Mouse (Mus musculus): ENCODE data around the gene Zfp39.

Gene Zfp39

DNA sequence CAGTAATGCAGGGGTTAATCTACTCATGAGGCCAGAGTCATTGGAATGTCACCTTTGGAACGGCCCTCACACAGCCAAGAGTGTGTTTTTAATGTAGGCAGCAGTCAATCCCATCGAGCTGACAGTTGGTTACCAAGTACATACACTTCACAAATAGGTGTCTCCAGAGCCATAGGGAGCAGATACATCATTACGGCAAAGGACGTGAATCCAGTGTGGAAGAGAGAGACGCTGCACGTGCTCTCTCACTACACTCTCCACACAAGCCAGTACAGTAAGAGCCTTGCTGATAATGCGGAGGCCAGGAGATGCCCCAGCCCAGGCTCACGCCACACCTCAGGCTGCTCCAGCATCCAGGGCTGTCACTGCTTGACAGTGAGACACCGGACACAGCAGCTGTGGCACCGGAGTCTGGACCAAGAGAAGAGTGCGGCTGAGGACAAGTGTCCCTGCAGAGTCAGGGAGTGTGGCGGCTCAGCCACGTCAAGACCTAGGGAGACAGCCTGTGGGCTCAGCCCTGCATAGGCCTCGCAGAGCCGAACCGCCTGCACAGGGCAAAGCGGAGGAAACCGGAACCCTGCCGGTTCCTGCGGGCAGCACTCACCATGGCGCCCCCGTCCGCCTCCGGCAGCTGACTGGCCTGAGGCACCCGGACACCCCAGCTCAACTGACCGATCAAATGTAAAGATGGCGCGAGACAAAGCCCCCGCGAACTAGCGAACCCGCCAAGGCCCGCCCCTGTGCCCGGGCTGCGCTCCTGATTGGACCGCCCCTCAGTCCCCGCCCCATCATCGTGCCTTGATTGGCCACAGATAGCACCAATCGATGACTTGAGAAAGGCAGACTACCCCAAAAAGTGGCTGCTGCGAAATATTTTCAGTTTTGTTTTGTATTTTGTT lies at the start of gene Zfp39:
TSS of gene Zfp39 (minus strand) at position 715 of the 899 bp plus-strand sequence.
- peak; percentile 98 for DNase-seq

DNA sequence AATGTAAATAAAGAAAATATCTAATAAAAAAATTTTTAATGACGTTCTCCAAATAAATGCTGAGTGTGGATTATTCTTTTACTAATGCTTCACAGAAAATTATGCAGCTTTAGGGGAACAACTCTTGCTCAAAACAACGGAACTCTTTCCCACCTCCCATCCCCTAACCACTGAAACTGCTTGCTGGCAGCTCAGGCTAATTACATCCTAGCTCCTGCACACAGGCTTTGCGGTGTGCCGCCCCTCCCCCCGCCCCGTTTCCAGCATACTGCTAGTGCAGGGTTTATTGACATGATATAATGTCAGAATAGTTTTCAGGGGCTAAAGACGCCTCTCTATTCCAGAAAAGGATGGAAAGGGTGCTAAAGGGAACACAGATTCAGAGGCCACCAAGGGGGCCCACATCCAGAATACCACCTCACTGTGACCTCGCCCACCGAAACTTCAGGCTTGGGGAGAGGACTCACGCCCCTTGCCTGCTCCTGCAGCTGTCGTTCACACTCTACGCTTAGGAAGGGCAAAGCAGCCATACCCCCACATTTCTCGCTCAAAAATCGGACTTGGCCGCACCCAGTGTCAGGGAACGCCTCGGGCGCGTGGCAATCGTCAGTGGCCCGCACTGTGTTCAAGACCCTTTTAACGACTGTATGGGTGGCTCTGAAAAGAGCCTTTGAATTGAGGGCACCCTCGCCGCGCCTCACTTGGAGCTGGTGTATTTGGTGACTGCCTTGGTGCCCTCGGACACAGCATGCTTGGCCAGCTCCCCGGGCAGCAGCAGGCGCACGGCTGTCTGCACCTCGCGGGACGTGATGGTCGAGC lies 49.5 kb upstream of the Zfp39 start:
- no peak for DNase-seq

DNA sequence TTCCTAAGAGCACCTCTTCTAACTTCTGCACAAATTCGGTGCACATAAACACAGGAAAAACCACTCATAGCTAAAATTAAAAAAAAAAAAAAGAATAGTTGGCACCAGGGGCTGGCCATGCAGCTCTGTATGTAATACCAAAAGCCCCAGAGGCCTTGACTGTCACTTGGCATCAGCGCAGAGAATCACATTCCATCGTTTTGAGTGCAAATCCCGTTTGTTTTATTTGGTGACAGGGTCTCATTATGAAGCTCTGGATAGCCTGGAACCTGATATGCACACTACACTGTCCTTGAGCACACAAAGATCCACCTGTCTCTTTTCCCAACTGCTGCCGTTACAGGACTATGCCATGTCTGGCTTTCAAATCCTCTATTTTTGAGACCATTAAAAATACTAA lies 47.2 kb upstream of the Zfp39 start:
- no peak for DNase-seq

DNA sequence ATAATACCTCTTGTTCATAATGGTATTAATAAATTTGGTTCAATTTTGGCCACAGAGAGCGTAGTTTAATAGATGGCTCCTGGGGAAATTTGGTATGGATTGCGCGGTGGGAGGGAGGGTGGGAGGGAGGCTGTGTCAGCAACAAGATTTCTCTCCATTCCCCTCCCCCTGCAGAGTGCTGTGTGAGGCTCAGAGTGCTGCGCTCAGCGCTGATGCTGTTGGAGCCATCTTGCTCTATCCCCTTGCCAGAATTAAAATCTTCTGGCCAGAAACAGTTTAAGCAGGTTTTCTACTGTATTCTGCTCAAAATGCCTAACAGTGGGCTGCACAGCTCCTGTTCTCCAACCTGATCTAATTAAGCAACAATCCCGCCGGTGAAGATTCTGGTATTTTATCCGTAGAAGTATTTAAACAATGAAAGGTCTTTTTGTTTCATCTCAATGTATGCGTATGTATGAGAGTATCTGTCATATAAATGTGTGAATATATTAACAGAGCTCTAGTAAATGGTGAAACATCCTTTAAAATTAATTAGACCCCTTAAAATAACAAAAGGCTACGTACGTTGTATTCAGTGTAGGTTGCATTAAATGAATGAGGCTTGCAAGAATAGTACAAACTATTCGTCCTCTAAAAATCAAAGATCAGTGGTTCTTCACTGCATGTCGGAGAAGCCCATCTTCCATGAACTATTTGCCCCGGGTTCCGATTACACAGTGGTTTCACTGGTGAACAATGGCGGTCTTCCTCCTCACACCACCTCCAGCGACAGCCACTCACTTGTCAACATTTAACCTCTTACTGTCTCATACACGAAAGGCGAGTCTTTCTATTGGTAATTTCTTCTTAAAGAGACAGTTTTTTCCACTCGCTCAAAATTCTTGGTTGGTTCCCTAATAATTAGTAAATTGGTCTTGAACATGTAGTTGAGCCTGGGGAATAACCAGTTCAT lies 45.7 kb upstream of the Zfp39 start:
- no peak for DNase-seq

DNA sequence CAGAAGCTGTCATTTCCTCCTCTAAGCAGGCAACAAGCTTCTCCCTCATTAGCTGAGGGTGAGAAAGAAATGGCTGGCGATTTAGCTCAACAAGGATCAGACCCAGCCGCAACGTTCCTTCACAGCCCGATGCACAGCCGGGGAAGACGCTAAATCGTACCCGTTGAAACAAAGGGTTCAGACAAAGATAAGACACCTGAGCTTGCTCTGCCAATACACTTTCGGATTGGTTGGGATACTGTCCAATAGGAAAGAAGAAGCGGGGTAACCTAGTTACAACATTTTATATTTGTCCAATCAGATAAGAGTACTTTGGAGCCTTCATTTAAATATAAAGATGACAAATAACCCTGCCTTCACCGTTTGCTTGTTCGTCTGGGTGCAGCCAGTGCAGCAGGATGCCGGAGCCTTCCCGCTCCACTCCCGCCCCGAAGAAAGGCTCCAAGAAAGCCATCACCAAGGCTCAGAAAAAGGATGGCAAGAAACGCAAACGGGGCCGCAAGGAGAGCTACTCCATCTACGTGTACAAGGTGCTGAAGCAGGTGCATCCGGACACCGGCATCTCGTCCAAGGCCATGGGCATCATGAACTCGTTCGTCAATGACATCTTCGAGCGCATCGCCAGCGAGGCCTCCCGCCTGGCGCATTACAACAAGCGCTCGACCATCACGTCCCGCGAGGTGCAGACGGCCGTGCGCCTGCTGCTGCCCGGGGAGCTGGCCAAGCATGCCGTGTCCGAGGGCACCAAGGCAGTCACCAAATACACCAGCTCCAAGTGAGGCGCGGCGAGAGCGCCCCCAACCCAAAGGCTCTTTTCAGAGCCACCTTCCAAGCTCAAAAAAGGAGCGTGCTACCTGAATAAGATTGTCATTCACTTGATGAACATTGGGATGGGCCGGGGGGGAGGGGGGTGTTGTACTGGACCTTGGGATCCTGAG lies 44.8 kb upstream of the Zfp39 start, which contains the start of gene Hist3h2ba:
TSS of gene Hist3h2ba (plus strand) at position 379 of the 938 bp plus-strand sequence.
- DNase-seq: peak; percentile 49

DNA sequence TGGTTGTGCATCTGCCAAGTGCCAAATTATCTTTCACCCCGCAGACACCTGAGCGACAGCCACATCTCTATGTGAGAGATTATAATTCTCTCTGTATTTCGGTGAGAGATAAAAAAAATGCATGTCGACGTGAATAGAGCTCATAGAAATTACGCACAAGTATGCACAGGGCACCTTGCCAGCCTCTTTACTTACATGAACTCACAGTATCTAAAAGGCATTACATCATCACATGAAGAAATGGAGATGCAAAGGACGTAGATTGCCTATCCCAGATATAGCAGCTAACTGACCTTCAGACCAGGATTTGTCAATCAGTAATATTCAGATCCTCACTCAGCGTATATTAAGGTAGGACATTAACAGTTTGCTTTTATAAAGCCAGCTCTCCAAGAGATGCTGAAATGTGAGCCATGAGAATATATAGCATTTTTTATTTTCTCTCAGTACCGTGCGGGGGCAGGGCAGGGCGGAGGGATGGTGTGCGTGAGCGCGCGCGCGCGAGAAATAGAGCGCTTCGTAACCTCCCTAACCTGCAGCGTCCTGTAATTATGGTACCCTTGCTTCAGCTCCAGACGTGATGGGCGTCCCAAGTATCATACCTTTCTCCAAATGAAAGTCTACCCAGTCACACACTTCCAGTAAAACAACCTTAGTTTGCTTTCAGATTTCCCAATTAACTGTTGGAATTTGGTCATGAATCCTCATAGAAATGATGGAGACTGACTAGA lies 43.9 kb upstream of the Zfp39 start:
- no peak for DNase-seq

DNA sequence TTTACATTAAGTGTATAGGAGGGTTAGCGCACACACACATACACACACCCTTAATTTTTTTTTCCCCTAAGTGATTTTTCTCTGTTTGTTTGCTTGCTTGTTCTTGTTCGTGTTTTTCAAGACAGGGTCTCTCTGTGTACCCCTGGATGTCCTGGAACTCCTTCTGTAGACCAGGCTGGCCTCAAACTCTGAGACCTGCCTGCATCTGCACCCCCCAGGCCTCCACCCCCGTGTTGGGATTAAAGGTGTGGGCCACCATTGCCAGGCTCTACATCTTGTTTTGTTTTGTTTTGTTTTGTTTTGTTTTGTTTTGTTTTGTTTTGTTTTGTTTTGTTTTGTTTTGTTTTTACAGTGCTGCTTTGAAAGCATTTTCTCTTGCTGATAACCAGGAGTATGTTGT lies 43.3 kb upstream of the Zfp39 start:
- DNase-seq: no peak

DNA sequence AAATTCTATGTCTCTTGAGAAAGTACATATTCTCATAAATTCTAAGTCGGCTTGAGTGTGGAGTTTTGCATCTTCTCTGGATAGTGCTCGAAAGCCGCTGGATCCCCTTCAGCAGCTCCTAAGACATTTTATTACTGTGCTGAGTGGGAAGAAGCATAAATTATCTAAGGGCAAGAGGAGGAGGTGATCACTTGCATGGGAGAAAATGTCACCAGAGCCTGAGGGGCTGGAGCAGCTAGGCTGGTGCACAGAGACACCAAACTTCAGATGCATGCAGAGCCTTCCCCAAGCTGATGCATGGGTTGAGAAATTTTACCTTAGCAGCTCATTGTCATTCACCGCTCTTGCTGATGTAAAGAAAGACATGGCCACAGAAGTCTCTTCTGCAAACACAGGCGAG lies 40.1 kb upstream of the Zfp39 start:
- no peak for DNase-seq

DNA sequence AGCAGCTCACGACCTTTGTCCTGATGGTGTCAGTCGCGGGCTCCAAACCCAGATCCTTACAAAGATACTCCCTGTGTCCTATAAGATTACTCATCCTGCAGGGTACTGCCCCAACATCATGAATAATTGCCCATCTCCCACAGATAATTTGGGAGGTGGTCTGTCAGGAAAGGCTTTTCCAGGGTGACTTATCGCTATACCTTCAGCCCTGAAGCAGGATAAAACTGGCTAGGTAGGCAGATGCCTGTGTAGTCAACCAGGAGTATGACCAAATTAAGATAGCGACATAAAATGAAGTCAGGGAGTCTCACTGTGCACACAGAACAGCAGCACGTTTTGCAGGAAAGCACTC lies 35.0 kb upstream of the Zfp39 start:
- DNase-seq: no peak

DNA sequence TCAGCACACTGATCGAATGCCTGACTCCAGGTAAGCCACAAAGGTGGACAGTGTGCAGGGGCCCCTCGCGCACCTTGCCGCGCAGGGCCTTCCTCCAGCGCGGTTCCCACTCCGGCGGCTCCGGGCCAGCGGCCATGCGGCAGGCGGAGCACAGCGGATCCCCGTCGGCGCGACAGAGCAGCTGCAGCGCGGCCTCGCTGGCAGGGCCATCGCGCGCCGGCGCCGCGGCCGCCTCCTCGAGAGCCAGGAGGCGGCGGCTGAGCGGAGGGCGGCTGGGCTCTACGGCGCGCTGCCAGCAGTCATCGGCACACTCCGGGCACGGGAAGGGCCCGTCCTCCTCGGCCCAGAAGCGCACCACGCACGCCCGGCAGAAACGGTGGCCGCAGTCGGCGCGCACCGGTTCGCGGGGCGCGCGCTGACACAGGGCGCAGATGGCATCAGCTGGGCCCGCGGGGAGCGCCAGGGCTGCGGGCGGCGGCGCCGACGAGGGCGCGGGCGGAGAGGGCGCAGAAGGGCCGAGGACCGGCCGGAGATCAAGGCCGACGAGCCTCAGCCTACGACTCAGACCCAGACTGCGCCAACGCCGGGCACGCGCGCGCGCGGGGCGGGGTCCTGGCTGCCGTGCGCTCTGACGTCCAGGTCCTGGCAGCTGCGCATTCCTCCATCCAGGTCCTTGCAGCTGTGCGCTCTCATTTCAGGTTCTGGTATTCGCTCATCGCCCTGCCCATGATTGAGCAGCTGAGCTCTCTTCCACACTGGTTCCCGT lies 34.5 kb upstream of the Zfp39 start, which contains the start of gene Rnf187:
TSS of gene Rnf187 (minus strand) at position 595 of the 766 bp plus-strand sequence.
- DNase-seq: peak; percentile 95

DNA sequence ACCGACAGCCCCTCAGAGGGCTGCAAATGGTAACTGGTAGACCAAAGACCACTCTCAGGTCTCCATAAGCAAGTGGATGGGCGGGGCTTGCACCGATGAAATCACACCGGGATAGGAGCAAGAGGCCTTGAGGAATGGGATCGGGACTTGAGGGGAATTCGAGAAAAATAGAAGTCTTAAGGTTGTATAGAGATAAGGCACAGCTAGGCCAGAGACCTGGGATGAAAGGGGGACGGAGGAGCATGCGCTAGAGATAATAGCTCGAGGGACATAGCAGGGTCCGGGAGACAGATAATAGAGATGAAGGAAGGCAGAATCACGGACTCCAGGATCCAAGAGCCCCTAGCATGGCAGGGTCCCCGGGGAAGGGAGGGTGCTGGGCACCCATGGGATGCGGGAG lies 33.9 kb upstream of the Zfp39 start:
- DNase-seq: peak; percentile 25

DNA sequence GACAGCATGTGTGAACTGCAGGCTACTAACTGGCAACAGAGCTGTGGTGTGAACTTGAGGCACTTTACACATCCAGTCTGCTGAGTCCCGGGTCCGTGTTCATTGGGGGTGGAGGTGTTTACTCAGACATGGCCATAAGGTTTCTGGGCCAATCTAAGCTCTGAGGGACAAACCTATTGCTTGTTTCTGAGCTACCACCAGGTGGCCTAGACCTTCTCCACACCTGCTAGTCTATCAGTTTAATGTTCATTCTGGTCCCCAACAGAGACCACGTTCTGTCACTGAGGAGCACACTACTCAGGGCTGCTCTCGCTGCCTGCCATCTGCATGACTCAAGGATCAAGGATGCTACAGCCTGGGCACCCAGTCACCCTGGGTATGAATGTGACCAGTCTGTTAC lies 27.6 kb upstream of the Zfp39 start:
- DNase-seq: no peak

DNA sequence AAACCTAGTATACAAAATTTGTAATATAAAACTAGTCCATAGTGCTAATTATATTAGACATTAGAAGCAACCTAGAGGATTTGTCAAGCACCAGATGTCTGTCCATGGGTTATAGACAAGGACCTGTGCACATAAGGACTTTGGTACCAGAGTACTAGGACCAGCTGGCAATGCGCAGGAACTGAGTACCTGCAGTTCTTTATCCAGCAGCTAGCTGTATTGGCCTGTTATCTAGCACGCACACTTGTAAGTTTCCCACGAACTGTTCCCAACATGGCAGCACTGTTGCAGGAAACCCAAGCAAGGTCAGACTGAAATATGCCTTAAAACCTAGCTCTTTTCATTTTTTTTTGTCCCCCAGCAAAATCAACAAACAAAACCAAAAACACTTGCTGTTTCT lies 26.2 kb upstream of the Zfp39 start:
- no peak for DNase-seq

DNA sequence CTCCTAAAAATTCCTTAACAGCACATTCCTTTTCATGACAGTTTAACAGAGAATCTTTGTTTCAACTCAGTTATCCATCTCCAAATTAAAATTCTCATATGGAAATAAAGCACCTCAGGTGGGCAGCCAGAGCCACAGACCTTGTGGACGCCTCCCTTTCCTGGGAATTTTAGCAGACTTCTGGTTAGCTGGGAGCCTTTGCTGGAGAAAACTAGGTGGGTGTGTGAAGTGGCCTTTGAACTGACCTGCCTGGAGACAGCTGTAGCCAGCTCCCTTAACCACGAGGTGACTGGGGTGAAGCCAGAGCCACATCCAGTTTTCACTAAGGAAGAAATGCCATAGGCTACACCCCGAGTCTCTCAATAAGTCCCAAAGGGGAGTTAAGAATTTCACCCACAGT lies 25.6 kb upstream of the Zfp39 start:
- DNase-seq: no peak

DNA sequence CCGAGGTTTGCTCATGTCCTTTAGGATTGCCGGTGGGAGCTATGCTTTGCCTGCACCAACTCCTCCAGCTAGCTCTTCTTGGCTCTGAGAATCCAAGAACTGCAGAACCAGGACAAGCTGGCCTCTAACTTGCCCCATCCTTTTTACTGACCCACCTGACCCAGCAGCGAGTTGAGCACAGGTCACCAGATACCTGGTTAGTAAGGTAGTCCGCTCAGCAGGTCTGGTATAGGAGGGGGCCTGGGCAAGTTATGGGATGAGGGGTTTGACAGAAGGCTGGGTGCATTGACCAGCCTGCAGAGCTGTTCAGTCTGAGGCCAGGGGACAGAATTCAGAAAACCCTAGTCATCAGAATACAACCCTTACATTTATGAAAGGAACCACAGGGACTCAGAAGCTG lies 25.0 kb upstream of the Zfp39 start:
- DNase-seq: no peak

DNA sequence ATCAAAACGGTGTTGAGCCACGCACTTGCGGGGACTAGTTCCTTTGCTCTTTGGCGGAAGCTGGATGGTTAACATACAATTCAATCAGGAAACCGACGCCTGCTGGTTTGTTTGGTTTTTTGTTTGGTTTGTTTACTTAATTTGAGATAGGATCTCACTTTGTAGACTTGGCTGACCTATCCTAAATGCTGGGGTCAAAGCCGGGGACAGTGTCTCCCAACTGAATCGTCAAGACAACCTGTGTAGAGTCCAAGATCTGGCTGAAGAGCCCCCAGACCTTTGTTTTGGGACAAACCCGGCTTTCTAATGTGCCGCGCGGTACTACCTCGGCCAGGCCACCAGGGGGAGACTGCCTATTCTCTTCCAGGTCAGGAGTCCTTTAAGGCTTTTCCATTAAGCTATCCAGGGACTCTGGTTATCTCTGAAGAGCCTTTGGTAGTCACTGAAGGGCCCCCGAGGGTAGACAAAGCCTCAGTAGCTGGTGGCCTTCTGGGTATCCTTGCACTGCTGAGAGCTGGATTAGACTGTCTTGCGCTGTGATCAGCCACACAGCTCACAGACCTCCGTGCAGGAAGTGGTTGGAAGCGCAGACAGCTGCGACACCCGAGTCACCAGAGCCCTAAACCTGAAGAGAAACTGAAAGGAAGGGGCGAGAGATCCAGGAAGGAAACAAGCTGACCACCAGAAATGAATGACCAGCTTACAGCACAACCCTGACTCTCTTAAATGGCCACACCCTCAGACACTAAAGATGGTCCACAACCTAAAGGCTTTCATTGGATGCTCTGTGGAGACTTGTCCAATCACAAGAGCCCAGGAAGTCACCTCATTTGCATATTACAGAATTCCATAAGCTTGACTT lies 24.0 kb upstream of the Zfp39 start:
- peak; percentile 74 for DNase-seq

DNA sequence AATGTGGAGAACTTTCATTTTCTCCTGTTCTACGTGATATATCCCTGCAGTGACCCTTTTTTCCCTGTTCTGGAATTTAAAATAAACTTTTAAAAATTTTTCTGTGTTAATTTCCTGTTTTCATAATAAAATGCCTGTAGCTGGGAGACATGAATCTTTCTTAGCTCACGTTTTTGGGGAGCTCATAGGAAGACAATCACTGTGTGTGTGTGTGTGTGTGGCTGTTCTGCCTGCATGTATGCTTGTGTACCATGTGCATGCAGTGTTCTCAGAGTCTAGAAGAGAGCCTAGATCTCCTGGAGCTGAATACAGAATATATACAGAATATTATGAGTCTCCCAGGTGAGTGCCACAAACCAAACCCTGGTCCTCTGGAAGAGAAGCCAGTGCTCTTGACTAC lies 23.0 kb upstream of the Zfp39 start:
- no peak for DNase-seq

DNA sequence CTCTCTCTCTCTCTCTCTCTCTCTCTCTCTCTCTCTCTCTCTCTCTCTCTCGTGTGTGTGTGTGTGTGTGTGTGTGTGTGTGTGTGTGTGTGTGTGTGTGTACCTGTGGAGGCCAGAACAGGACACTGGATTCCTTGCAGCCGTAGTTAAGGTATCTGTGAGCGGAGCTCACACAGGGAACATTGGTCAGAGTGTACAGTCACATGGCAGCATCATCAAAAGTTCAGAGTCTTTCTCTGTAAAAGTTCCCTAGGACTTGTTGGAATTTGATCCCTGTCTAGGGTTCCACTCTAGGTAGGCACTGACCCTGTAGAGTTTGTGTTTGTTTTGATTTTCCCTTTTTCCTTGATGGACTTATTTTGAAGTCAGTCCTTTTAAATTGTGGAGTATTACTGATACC lies 22.6 kb upstream of the Zfp39 start:
- DNase-seq: no peak

DNA sequence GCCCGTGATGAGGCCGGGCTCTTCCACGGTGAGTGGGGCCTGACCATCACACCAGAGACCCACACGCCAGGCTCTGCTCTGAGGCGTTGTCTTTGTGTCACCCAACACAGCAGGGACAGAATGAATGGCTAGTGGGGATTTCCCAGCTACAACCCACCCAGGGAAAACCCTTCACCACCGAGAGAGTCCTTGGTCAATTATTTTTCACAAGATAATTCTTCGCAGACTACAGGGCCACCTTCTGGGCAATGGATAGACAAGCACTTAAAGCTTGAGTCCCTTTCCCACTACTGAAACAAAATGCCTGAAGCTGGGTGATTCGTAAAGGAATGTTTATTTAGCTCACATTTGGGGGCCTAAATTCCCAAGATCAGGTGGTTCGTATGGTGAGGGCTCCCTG lies 18.4 kb upstream of the Zfp39 start:
- no peak for DNase-seq
